Mouse (Mus musculus) spleen, adult 2 months (tissue): ENCODE results near the gene Rtf2.

ENCODE experiments used
- CTCF ChIP-seq: fragments of 200-500 bp; IDR thresholded peaks from 2 replicates; pipeline ENCODE4 v1.5.1; 2011; ENCODE audit warnings: mild to moderate bottlenecking, inconsistent platforms; ENCODE audit not compliant: insufficient read depth, insufficient read length, insufficient replicate concordance; ENCODE audit errors: extremely low read depth
- POLR2A ChIP-seq: fragments of 200-500 bp; IDR thresholded peaks from 2 replicates; pipeline ENCODE4 v1.6.1; 2011; ENCODE audit warnings: low read depth, low read length, inconsistent platforms

DNA sequence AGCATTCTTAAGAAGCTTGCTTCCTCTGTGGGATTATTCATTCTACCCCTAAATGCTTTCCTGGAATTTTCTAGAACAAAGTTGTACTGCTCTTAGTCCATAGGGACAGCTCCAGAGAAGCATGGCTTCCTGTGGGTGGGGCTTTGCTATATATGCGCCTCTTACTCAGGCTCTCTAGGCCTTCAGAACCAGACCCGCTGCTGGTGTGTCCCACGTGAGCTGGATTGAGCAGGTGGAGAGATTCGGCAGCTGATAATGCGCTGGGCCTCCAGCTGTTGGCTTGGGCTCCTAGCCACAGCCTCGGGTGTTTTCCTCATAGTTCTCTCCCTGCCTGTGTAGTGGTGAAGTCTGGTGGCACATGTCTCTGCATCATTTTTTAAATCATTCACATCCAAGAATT, 10.3 kb downstream of the Rtf2 start:
- no peak for TF ChIP-seq CTCF
- no peak for TF ChIP-seq POLR2A
